Mouse (Mus musculus): ENCODE measurements around the gene Negr1. TPM values are rescaled to one million over a fixed set of nuclear protein-coding genes. Genes with fewer than 3 reads are reported as not detected.

The Negr1 gene
- polyA plus RNA-seq, 1 experiment from 2014 or later = 2.9 TPM

DNA sequence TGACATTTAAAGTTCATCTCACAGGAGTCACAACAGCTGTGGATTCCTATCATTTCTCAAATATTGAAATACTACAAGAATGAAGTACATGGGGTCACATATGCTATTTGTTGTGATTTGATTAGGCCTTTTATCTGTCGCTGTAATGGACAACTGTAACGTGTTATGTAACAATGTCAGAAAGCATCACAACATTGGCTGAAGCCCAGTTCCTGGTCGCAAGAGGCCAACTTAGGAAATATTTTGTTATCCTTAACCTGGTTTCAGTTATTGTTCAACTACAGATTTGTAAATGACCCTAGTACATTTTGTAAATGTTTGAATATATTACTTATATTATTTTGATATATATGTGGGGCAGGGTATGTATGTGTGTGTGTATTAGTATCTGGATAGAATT, 351.2 kb downstream of the Negr1 start:
- no peak overlapping the region for H3K4me2 ChIP-seq
- H3K36me3 ChIP-seq = no peaks in the 10 kb centered on the region
- no peak for ATAC-seq (ENCODE audit: insufficient number of reproducible peaks, insufficient read depth, low FRiP score, low TSS enrichment, low read depth)
- H3K9me3 ChIP-seq = no peaks in the 10 kb centered on the region
- H3K9ac ChIP-seq (replicated peaks) = no peak overlapping the region
- 89% methylated on average over 3 of the region's 3 CpGs for WGBS
- no peak overlapping the region for H3K4me3 ChIP-seq (replicated peaks)
- no peaks in the 10 kb centered on the region for H3K4me1 ChIP-seq (replicated peaks)
- no peak overlapping the region for H3K27ac ChIP-seq
- H3K27me3 ChIP-seq = no peaks in the 10 kb centered on the region

DNA sequence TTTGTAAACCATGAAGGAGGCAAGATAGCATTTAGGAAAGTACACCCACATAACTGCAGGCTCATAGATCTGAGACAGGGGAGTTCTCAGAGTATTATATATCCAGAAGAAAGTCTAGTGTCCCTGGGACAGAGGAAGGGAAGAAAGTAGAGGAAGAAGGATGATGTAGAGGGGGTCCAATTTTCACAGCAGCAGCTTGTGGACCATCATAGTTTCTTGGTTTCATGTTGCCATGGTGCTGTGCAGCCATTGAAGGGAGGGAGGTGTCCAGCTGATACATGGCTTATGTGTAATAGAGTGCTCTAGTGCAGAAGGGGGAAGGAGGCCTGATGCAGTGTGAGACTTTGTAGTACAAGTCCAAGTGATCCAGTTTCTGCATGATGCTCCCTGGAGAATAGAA, 359.8 kb downstream of the Negr1 start:
- Histone ChIP-seq H3K36me3 (no peaks in the 10 kb centered on the region), H3K4me3 (replicated peaks) (no peak overlapping the region), H3K4me2 (no peak overlapping the region), H3K27me3 (no peaks in the 10 kb centered on the region), H3K4me1 (replicated peaks) (no peaks in the 10 kb centered on the region), H3K9me3 (no peaks in the 10 kb centered on the region), H3K9ac (replicated peaks) (no peak overlapping the region), H3K27ac (no peak overlapping the region)
- ATAC-seq (ENCODE audit: insufficient number of reproducible peaks, insufficient read depth, low FRiP score, low TSS enrichment, low read depth) = no peak

DNA sequence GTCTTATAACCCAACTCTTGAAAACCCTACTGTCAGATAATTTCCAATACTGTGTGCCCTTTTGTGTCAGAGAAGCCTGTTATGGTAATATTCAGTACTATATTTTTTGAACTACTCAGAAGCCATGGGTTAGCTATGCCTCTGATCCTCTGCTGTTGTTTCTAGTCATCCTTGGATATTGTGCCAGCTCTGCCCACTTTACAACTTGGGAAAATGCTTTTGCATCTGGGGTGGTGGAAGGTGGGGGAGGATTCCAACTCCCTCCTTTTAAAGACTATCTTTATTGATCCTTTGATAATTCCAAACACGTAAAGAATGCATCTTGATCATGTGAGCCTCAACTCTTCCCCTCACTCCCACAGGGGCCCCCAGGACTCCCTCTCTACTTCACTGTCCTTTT, 361.6 kb downstream of the Negr1 start:
- 70% methylated on average over 1 of the region's 1 CpGs for WGBS
- H3K36me3 ChIP-seq = no peaks in the 10 kb centered on the region
- no peaks in the 10 kb centered on the region for H3K4me1 ChIP-seq (replicated peaks)
- H3K9ac ChIP-seq (replicated peaks) = no peak overlapping the region
- H3K4me3 ChIP-seq (replicated peaks) = no peak overlapping the region
- ATAC-seq (ENCODE audit: insufficient number of reproducible peaks, insufficient read depth, low FRiP score, low TSS enrichment, low read depth) = no peak
- no peak overlapping the region for H3K27ac ChIP-seq
- H3K27me3 ChIP-seq = no peaks in the 10 kb centered on the region
- H3K4me2 ChIP-seq = no peak overlapping the region
- no peaks in the 10 kb centered on the region for H3K9me3 ChIP-seq

DNA sequence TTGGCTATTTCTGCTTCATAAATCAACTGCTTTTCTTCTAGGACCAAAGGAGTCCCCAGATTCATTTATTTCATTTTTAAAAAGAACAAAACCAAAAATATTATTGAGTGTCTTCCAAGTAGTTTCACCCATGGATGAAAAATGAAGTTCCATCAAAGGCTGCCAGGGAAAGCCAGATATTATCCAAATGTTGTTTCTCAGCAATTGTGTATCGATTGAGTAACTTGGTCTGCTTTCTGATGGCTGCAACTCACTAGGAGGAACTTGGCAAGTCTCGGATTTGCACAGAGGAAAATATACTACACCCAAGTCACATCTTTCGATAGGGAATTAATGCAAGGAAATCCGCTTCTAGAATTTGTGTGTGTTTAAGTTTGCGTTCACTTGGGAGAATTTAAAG, 363.5 kb downstream of the Negr1 start:
- no peaks in the 10 kb centered on the region for H3K4me1 ChIP-seq (replicated peaks)
- H3K27ac ChIP-seq = no peak overlapping the region
- H3K9me3 ChIP-seq = no peaks in the 10 kb centered on the region
- WGBS = 89% methylated on average over 5 of the region's 5 CpGs
- no peak overlapping the region for H3K4me2 ChIP-seq
- no peak overlapping the region for H3K9ac ChIP-seq (replicated peaks)
- H3K27me3 ChIP-seq = no peaks in the 10 kb centered on the region
- no peaks in the 10 kb centered on the region for H3K36me3 ChIP-seq
- H3K4me3 ChIP-seq (replicated peaks) = no peak overlapping the region
- no peak for ATAC-seq (ENCODE audit: insufficient number of reproducible peaks, insufficient read depth, low FRiP score, low TSS enrichment, low read depth)

DNA sequence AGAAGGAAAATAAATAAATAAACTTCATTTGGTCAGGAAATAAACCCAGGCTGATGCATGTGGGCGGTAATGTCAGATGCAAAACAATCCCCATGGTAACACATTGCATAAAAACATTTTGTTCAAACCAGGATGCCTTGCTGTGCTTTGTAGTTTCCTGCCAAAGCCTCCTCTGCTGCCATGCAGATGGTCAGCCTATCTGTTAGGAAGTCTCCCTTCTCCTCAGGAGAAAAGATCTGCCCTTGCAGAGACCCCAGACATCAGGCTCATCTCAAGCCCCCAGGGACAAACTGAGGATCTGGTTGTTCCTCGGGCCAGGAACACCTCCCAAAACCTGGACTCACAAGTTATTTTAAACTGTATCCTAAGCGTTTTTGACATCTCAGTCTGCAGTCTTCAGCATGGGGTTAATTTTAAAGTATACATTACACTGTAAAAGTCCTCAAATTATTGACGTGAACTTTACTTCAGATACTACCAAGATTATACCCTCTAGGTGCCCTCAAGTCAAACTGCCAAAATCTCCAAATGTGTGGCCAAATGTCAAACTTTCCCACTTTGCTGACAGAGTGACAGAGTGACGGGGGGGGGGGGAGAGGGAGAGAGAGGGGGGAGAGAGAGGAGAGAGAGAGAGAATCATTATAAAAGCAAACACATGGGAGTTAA, 366.9 kb downstream of the Negr1 start:
- ATAC-seq (ENCODE audit: insufficient number of reproducible peaks, insufficient read depth, low FRiP score, low TSS enrichment, low read depth) = no peak
- no peak overlapping the region for H3K27ac ChIP-seq
- H3K4me2 ChIP-seq = no peak overlapping the region
- H3K9ac ChIP-seq (replicated peaks) = no peak overlapping the region
- no peaks in the 10 kb centered on the region for H3K9me3 ChIP-seq
- H3K36me3 ChIP-seq = no peaks in the 10 kb centered on the region
- no peak overlapping the region for H3K4me3 ChIP-seq (replicated peaks)
- no peaks in the 10 kb centered on the region for H3K27me3 ChIP-seq
- WGBS = 63% methylated on average over 5 of the region's 5 CpGs
- no peaks in the 10 kb centered on the region for H3K4me1 ChIP-seq (replicated peaks)

DNA sequence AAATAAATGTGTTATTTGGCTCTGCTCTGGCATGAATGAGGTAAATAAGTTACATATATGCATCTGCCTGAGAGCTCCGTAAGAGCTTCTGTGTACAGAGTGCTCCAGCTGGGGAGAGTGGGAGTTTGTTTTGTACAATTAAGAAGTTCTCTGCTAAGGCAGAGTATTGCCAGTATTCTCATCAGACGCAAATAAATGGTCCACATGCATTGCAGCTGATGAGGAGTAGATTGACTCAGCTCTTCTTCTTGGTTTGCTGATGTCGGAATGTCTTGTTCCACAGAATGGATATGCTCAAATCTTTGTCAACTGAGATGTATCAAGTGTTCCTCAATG, 367.4 kb downstream of the Negr1 start:
- Histone ChIP-seq H3K27ac (no peak overlapping the region), H3K36me3 (no peaks in the 10 kb centered on the region), H3K9ac (replicated peaks) (no peak overlapping the region), H3K4me2 (no peak overlapping the region), H3K4me3 (replicated peaks) (no peak overlapping the region), H3K9me3 (no peaks in the 10 kb centered on the region), H3K4me1 (replicated peaks) (no peaks in the 10 kb centered on the region), H3K27me3 (no peaks in the 10 kb centered on the region)
- 85% methylated on average over 3 of the region's 3 CpGs for WGBS
- ATAC-seq (ENCODE audit: insufficient number of reproducible peaks, insufficient read depth, low FRiP score, low TSS enrichment, low read depth) = no peak

DNA sequence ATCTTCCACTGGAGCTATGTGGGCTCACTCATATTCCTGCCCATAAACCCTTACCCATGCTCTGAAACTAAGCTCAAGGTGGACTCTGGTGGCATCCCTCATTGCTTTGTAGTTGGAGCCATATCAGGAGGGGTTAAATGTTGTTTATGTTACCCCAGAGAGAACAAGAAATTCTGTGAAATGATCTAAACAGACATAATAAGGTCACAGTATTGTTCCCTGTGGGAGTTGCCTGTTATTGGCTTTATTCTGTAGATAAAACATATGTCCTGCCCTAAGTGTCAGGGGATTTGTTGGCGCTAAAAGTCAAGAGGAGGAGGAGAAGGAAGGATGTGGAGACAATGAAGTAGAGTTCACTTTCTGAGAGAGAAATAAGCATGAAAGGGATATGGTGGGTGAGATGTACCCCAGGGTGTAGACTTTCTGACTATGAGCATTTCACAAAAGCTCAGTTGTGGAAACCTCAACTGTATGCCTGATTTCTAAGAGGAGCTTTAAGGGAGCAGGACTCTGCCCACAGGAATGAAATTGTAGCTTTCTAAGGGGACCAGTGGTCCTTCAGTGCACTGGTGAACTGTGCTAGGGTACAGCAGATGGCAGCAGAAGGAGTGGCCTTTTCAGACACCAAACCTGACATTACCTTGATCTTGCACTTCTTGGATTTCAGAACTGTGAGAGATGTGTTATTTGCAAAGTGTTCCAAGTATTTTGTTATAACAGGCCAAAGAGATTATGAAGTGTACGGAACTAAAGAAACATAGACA, 368.3 kb downstream of the Negr1 start:
- Histone ChIP-seq H3K4me3 (replicated peaks) (no peak overlapping the region), H3K4me1 (replicated peaks) (no peaks in the 10 kb centered on the region), H3K36me3 (no peaks in the 10 kb centered on the region), H3K9ac (replicated peaks) (no peak overlapping the region), H3K4me2 (no peak overlapping the region), H3K9me3 (no peaks in the 10 kb centered on the region), H3K27me3 (no peaks in the 10 kb centered on the region), H3K27ac (no peak overlapping the region)
- WGBS = 90% methylated on average over 2 of the region's 2 CpGs
- no peak for ATAC-seq (ENCODE audit: insufficient number of reproducible peaks, insufficient read depth, low FRiP score, low TSS enrichment, low read depth)

DNA sequence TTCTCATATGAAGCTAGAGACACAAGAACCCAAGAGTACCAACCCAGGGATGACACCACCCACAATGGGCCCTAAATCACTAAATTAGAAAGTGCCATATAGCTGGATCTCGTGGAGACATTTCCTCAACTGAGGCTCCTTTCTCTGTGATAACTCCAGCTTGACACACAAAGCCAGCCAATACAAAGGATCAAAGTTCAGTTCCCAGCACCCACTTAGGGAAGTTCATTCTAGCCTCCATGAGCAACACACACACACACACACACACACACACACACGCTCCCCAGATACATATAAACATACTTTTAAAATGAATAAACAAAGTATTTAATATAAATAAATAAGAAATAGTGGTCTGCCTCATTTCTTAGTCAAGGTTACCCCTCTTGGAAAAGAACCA, 369.4 kb downstream of the Negr1 start:
- H3K4me2 ChIP-seq = no peak overlapping the region
- H3K27me3 ChIP-seq = no peaks in the 10 kb centered on the region
- no peak for ATAC-seq (ENCODE audit: insufficient number of reproducible peaks, insufficient read depth, low FRiP score, low TSS enrichment, low read depth)
- no peak overlapping the region for H3K9ac ChIP-seq (replicated peaks)
- no peaks in the 10 kb centered on the region for H3K36me3 ChIP-seq
- no peaks in the 10 kb centered on the region for H3K4me1 ChIP-seq (replicated peaks)
- H3K27ac ChIP-seq = no peak overlapping the region
- H3K4me3 ChIP-seq (replicated peaks) = no peak overlapping the region
- 98% methylated on average over 2 of the region's 2 CpGs for WGBS
- H3K9me3 ChIP-seq = no peaks in the 10 kb centered on the region

DNA sequence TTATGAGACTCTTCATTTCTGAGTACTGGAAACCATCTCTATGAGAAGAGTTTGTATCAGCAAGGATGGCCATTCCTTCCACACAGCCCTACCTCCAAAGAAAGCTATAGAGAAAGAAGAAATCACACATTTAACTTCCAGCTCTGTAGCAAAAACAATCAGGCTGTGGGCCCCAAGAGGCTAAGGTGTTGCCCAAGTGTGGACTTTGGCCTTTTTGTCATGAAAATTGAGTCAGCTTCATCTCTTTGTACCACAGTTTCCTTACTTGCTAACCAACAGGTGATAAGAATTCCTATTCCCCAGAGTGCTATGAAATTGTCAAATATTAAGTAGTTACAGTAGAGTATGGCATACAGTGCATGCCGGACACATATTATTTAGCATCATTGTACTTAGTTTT, 369.9 kb downstream of the Negr1 start:
- H3K9me3 ChIP-seq = no peaks in the 10 kb centered on the region
- H3K4me3 ChIP-seq (replicated peaks) = no peak overlapping the region
- no peak overlapping the region for H3K4me2 ChIP-seq
- no peak overlapping the region for H3K9ac ChIP-seq (replicated peaks)
- H3K27me3 ChIP-seq = no peaks in the 10 kb centered on the region
- no peaks in the 10 kb centered on the region for H3K4me1 ChIP-seq (replicated peaks)
- ATAC-seq (ENCODE audit: insufficient number of reproducible peaks, insufficient read depth, low FRiP score, low TSS enrichment, low read depth) = no peak
- no peaks in the 10 kb centered on the region for H3K36me3 ChIP-seq
- WGBS = 89% methylated on average over 1 of the region's 1 CpGs
- no peak overlapping the region for H3K27ac ChIP-seq

DNA sequence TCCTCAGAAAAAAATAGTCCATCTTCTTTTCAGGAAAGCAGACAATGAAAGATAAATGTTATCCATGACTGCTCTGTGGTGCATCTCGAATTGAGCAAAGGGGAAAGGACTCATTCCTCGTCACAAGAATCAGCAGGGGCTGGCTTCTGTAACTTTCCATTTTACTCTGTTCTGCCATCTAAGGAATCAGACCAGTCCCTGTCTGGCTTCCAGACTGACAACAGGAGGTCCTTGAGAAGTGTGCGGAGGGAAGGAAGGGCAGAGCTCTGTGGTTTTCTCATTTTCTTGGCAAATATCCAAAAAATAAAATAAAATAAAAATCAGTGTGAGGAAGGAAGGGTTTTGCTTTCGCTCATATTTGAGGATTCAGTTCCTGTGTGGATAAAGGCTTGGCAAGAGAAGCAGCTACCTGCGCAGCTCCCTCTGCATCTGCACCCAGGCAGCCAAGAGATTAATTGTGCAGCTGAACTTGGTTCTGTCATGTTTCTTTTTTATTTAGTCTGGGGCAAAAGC, 373.2 kb downstream of the Negr1 start:
- no peak overlapping the region for H3K4me2 ChIP-seq
- H3K4me3 ChIP-seq (replicated peaks) = no peak overlapping the region
- no peak overlapping the region for H3K9ac ChIP-seq (replicated peaks)
- H3K9me3 ChIP-seq = no peaks in the 10 kb centered on the region
- H3K4me1 ChIP-seq (replicated peaks) = no peaks in the 10 kb centered on the region
- no peak for ATAC-seq (ENCODE audit: insufficient number of reproducible peaks, insufficient read depth, low FRiP score, low TSS enrichment, low read depth)
- 83% methylated on average over 5 of the region's 5 CpGs for WGBS
- no peaks in the 10 kb centered on the region for H3K36me3 ChIP-seq
- H3K27ac ChIP-seq = no peak overlapping the region
- H3K27me3 ChIP-seq = no peaks in the 10 kb centered on the region

DNA sequence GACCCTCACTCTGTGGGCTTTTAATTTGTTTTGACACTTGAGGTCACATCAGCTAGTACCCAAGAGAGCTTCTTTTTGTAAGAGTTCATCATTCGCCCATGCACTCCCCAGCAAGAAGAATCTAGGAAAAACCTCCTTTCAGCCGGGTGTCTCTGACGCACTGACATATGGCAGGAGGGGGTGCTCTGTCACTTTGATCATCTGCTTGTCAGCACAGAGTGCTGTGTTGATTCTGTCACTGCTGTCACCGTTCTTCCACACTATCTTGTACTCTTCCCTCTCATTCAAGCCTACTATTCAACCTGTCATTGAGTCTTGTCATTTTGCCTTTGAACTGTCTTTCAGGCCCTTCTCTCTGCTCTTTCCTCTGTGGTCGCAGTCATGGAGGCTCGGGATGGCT, 385.8 kb downstream of the Negr1 start:
- H3K9ac ChIP-seq (replicated peaks) = no peak overlapping the region
- H3K4me1 ChIP-seq (replicated peaks) = no peaks in the 10 kb centered on the region
- WGBS = 54% methylated on average over 6 of the region's 6 CpGs
- no peak overlapping the region for H3K4me3 ChIP-seq (replicated peaks)
- no peaks in the 10 kb centered on the region for H3K9me3 ChIP-seq
- H3K4me2 ChIP-seq = no peak overlapping the region
- H3K27ac ChIP-seq = no peak overlapping the region
- H3K36me3 ChIP-seq = no peaks in the 10 kb centered on the region
- no peak for ATAC-seq (ENCODE audit: insufficient number of reproducible peaks, insufficient read depth, low FRiP score, low TSS enrichment, low read depth)
- no peaks in the 10 kb centered on the region for H3K27me3 ChIP-seq

DNA sequence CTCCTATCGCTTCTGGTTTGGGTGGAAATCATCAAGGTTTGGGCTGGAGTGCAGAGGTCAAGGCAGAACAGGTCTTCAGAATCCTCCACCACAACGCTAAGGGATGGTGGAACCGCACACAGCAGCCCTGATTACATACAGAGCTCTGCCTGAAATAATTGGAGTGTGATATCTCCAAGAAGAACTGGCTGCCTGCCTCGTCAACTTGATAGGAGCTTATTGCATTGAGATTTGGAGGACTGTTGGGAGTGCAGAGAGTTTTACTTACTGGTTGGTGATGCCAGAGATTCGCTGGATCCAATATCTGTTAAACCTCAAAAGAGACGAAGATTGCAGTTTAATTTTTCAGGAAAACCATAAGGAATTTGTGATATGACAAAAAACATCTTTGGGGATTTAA, 391.4 kb downstream of the Negr1 start:
- Histone ChIP-seq H3K4me1 (replicated peaks) (no peaks in the 10 kb centered on the region), H3K4me2 (no peak overlapping the region), H3K9me3 (no peaks in the 10 kb centered on the region), H3K27ac (no peak overlapping the region), H3K27me3 (no peaks in the 10 kb centered on the region), H3K36me3 (no peaks in the 10 kb centered on the region), H3K4me3 (replicated peaks) (no peak overlapping the region), H3K9ac (replicated peaks) (no peak overlapping the region)
- 73% methylated on average over 6 of the region's 6 CpGs for WGBS
- ATAC-seq (ENCODE audit: insufficient number of reproducible peaks, insufficient read depth, low FRiP score, low TSS enrichment, low read depth) = no peak
